Mouse (Mus musculus): ENCODE results near the gene Arhgap44.
A peak's percentile ranks its signal among the peaks of the same experiment; 100 is the strongest.

Gene Arhgap44

GRCm38 (mm10) chr11:65162767-65163120, at the start of gene Arhgap44:
Gene Arhgap44 (minus strand): TSS chr11:65162961.
- DNase-seq (ENCODE audit: low spot score) = no peak

GRCm38 (mm10) chr11:65211701-65212100, 48.9 kb upstream of the Arhgap44 start:
- DNase-seq (ENCODE audit: low spot score) = no peak

- peak; percentile 22 for DNase-seq (ENCODE audit: low spot score)
Observed at GRCm38 (mm10) chr11:65209441-65209840, 46.7 kb upstream of the Arhgap44 start.

- no peak for DNase-seq (ENCODE audit: low spot score)
Observed at GRCm38 (mm10) chr11:65205306-65205705, 42.5 kb upstream of the Arhgap44 start.

DNA sequence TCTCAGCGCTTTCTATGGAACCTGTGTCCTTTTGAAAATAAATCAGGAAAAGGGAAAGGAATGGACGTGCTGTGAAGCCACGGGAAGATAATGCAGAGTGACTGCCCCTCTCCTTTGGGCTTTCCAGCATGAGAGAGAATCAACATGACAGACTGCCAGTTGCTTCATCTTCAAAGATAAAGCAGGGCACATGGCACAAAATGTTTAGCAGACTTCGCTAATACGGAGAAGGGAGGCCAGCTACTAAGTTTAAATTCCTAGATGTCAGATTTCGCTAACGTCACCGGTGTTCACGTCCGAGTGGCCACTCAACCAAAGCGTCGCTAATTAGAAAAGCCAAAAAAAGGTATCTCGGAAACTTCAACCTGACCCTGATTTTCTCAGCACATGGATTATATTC, 41.9 kb upstream of the Arhgap44 start:
- DNase-seq (ENCODE audit: low spot score) = no peak

DNA sequence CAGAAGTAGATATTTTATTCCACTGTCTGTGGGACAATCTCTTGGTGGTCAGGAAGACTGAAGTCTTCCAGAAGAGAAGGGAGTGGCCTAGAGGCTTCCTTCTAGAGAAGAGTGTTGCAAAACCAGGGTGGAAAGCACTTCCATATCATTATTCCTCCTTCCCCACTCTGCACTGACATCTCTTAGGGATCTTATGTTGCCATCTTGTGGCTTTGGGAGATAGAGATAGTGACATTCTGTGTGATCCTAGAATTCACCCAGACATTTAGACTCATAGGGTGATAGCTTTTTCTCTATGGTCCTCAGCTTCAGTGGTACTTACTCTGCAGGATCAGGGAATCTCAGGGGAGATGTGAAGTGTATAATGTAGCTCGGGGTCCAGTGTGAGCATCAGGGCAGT, 40.3 kb upstream of the Arhgap44 start:
- DNase-seq (ENCODE audit: low spot score) = no peak

DNA sequence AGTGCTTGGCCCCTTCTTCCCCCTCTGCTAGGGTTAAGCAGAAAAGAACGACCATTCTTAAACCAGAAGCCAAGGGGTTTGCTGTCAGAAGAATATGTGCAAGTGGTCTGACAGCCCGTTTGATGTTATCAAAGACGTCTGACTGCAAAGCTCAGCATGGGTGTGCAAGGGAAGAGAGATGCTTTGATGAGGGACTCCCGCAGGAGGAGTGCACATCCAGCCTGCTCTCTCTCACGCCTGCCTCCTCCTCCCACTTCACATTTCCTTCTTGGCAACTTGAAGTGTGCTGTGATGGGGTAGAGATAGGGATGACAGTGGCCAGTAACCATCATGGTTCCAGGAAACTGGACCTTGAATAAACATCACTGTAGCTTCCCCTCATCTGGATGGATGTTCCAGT, 39.5 kb upstream of the Arhgap44 start:
- DNase-seq (ENCODE audit: low spot score) = no peak

DNA sequence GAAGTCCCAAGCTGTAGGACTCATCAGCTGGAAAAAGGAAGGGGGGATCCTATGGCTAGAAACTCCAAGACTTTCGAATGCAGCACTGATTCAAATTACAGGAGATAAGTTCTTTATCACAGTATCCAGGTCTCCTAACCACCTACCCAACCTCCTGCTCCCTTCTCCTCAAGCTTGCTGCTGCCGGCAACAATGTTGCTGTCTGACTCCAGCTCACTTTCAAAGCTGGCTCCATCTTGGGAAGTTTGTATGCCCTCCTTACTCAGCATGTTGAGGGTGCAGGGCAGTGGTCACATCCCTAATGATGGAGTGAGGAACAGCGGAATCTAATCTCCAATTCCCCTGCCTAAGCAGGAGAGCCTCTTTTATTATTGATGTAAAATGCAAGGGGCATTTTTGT, 35.3 kb upstream of the Arhgap44 start:
- DNase-seq (ENCODE audit: low spot score) = no peak

DNA sequence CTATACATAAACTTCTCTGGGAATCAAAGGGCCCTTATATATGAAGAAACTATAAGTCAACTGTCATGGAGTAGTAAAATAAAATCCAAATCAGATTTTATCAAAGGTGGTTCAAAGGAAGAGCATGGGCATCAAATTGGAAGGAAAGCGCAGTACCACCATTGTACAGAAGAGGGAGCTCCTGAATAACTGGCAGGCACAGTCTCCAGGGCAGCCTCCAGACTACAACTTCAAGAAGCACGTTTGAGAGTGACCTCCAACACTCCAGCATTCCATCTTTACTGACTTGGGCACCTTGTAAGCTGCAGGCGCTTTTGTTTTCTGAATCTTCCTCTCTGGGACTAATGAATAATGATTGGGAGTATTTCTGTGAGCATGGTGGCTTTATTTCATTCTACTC, 34.5 kb upstream of the Arhgap44 start:
- peak; percentile 80 for DNase-seq (ENCODE audit: low spot score)

DNA sequence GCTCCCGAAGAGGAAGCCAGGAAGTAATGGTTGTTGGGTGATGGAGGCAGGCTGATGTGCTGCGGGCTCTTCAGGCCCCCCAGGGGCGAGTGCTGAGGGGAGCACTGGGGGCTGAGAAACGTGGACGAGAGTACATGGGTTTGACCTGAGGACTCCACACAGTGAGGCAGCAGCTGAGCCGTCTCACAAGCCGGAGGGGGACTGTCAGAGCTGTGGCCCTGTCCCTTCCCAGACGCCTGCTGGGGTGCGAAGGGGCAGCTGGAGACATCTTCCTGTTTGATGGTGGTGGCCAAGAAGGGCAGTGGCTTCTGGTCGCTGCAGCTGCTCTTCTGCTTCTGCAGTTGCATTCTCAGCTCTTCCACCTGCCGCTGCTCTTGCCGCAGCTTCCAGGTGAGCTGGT, 24.2 kb upstream of the Arhgap44 start:
- DNase-seq (ENCODE audit: low spot score) = no peak

DNA sequence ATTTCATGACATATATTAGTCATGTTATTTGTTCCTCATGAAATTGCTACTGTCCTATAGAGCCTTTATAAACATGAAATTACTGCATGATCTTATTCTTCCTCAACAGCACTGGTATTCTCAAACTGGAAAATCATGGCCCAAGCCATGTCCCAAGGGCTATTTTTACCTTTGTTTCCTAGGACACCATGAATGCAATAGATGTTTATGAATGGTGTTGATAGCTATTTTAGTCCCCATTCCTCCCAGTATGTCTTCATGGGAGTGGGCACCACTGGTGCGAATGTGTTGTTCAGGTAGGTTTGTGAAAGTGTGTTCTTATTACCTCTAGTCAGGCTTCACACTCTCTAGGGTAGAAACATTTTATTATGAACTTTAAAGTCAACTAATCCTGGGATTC, 22.4 kb upstream of the Arhgap44 start:
- no peak for DNase-seq (ENCODE audit: low spot score)

- peak; percentile 3 for DNase-seq (ENCODE audit: low spot score)
Observed at GRCm38 (mm10) chr11:65170121-65170750, 7.5 kb upstream of the Arhgap44 start.

DNA sequence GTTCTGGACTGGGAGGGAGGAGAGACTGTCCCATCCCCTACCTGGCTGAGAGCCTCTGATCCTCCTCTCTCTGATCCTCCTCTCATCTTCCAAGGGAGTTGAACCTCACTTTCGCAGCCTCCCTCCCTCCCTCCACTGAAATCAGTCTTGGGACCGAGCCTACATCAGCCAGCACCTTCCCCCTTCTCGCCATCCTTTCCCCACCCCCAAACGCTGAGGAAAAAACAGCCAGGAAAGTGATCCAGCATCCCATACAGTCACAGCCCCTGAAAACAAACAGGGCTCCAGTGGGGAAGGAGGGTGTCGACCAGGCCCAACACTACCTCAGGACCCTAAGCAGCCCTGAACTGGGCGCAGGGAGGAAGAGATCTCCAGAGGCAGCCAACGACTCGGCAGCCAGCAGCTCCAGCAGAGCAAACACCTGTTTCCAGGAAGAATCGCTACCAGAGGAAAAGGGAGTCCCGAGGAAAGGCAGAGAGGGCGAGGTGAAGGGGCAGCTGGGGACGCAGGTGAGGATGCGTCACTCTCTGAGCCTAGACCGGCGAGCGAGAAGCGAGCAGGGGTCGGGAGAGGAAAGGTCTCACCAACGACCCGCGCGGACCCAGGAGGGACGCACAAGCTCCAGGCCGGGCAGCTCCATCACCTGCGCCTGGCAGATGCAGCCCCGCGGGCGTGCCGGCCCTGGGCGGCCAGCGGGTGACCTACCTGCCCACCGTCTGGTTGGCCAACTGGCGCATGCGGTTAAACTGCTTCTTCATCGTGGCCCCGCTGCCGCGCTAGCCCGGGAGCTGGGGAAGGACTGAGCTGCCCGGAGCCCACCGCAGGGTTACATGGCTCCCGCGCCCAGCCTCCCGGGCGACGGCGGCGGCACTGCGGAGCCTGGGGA, 637 bp downstream of the Arhgap44 start:
- DNase-seq (ENCODE audit: low spot score) = no peak

- no peak for DNase-seq (ENCODE audit: low spot score)
Observed at GRCm38 (mm10) chr11:65160991-65161880, 1.5 kb downstream of the Arhgap44 start.

- no peak for DNase-seq (ENCODE audit: low spot score)
Observed at GRCm38 (mm10) chr11:65159791-65160190, 3.0 kb downstream of the Arhgap44 start, which contains the start of gene 1700086D15Rik. Gene 1700086D15Rik (minus strand): TSS chr11:65159891.

GRCm38 (mm10) chr11:65158658-65158990, 4.1 kb downstream of the Arhgap44 start:
- DNase-seq (ENCODE audit: low spot score) = no peak

DNA sequence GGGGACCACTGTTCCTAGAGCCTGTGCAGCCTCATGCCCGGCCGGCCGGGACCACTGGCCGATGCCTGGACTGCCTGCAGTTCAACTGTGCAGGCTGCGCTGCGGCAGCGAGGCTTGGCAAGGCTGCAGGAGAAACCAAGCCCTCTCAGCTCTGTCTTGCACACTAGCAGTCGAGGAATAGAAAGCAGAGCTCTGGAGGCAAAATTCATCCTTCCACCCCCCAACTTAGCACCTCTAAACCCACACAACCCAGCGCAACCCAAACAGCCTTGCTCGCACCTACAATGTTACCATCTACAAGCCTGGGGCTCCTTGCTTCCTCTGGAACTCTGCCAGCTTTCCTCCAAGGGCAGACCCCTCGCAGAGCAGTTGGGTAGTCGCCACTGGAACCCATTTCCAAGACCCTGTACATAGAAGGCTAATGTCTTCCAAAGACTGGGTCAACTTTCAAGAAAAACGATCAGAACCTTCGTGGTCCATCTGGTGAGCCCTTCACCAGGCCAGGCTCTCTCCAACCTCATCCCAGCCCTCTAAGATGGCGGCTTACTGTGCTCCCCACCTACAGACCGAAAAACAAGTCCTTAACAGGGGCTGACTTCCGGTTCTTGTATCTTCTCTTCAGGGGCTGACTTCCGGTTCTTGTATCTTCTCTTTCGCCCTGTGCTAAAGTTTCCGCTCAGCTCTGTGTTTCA, 4.6 kb downstream of the Arhgap44 start:
- DNase-seq (ENCODE audit: low spot score) = no peak

GRCm38 (mm10) chr11:65153006-65153405, 9.8 kb downstream of the Arhgap44 start:
- DNase-seq (ENCODE audit: low spot score) = no peak

- DNase-seq (ENCODE audit: low spot score) = no peak
Observed at GRCm38 (mm10) chr11:65148441-65148840, 14.3 kb downstream of the Arhgap44 start.

DNA sequence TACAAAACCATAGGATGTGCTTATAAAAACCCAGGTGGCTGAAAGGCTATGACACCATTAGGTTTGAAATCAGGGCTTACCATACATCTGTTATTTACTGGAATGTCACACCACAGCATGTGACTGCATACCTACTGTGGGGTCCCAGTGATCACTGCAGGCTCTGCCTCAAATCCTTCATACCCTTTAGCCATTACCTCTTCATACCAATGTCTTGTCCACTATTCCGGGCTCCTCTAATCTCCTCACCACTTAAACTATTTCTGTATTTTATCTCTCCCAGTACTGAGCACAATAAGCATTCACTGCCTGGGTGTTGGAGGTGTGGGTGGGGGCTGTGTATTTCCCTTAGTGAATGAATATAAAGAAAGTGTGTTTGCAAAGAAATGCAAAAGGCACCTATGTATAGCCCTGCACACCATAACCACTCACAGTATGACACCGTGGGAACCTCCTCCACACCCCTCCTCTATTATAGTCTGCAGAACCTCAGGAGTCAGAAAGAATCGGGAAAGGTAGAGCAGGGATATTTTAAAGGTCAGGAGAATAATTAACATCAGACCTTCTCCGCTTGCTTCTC, 19.8 kb downstream of the Arhgap44 start:
- DNase-seq (ENCODE audit: low spot score) = no peak

DNA sequence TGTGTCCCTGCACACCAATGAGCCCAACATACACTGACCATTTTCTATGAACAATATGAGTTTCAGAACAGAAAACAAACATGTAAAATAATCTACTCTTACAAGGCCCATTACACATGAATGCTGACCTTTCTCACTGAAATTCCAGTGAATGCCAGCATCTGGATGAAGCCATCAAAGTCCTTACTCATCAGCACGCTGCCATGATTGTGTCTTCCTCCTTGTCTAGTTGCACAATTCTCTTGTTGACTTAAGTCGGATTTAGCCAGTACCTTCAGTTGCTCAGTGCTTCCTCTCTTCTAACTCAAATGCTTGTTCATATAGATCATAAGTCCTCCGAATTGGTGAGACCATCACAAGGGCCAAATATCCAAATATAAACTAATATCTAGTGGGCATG, 23.7 kb downstream of the Arhgap44 start:
- DNase-seq (ENCODE audit: low spot score) = peak; percentile 7

All from adipocyte (in vitro differentiated cells).